1 mouse cellular context compared by ENCODE assay signal in the genomic region with DNA sequence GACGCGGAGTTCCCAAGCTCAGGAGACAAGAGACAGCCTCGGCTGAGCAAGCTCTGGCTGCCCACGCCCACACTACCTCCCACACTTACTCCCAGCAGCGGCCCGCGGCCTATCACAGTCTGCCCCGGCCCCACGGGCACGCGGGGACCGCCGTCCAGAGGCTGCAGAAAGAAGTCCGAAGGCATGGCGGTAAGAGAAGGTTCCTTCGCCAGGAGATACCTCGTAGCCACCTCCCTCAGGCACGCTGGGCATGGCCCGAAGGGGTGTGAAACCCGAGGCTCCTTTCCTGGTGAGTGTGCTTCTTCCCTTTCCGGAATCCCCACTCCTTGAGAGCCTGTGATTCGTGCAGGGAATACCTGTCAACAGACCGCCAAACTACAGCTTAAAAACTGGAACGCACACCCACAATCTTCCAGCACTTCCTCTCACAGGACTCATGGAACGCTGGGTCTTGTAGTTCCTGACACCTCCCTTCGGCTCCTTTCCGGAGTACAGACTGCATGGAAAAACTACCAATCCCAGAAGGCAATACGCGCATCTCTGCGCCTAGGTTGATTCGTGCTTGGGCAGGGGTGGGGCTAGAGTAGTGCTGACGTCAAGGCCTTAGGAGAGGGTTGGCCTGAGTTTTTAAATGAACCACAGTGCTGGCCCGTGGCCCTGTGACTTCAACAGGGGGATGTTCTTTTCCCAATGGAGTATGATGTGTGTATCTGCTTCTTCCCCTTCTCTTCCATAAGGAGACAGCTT.
TF ChIP-seq lines count a peak whose summit lies in the region.

Aplf (minus strand) TSS at position 423 of the 747 bp plus-strand sequence.

TF ChIP-seq in myocyte, 11 proteins besides CTCF, POLR2A, EP300 and RAD21 (continued from another document):
- TF ChIP-seq MYOG (IDR thresholded peaks at IDR 0.05; ENCODE audit: control insufficient read depth in 1 of 3, insufficient read depth in 1 of 3, insufficient read length in 2 of 3, low read depth in 2 of 3) (no peak), TCF12 (IDR thresholded peaks at IDR 0.05; ENCODE audit: insufficient read depth, poor library complexity, severe bottlenecking) (no peak)
